Mouse (Mus musculus): Measurements from ENCODE around the gene Six2.

DNA sequence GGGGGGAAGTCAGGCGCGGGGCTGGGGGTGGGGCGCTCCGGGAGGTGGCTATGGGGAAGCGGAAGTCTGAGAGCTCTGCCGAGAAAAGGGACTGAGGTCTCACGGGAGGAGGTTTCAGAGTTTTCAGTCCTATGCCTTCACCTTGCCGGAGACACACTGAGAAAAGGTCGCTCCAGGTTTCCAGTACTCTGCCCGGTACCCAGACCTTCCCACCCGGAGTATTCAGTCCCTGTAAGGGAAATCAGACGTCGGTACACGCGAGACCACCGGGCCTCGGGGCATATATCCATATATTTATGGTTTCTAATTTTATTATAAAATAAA lies 4.1 kb downstream of the Six2 start:
- TF ChIP-seq GATA1 (IDR thresholded peaks at IDR 0.05; ENCODE audit: borderline replicate concordance, low read length) (no peak), FLI1 (IDR thresholded peaks at IDR 0.05; ENCODE audit: low read length) (no peak)

All from megakaryocyte, embryonic 14.5 days (primary cell).